Mouse (Mus musculus): ENCODE data around the gene A630095E13Rik. TPM values are rescaled to one million over a fixed set of nuclear protein-coding genes. Genes with fewer than 3 reads are reported as not detected.
"Not testable (repeated sequence)": the region's sequence is repeated elsewhere in the genome, so short reads cannot be mapped to it uniquely, and the experiment has no call there.

A630095E13Rik gene
- polyA plus RNA-seq (2015; fragmentation: Nextera tagmentation; extraction: Ambion mirVana) = not detected in 2 replicates

DNA sequence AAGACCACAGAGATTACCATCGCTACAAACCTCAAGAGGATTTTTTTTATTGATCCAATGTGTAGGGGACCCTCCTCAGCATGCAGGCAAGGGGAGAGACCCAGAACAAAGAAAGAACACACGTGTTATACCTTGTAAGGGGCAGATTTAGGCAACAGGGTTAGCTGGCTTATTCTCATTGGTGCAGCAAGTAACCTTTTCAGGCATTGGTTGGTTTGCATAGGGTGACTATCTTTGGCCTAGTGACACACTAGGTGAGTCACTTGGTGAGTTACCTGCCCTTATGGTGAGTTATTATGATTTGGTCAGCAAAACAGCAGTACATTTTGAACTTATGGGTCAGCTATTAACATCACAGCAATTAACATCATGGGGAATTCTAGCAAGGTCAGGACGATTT is at the start of gene A630095E13Rik:
Gene A630095E13Rik, minus strand, starts transcription at position 101 of the 400 bp plus-strand sequence.
- H3K27me3 ChIP-seq (ENCODE audit: control insufficient read depth, insufficient read depth, low read depth, low read length); H3K27ac ChIP-seq (ENCODE audit: low read length); H3K4me3 ChIP-seq (ENCODE audit: low read length); H3K36me3 ChIP-seq (ENCODE audit: control insufficient read depth, insufficient read depth, low read length); ATAC-seq (ENCODE audit: low read depth); H3K4me2 ChIP-seq (ENCODE audit: low read depth, low read length); H3K4me1 ChIP-seq (replicated peaks; ENCODE audit: control insufficient read depth, insufficient read depth, low read length); H3K9me3 ChIP-seq (ENCODE audit: control insufficient read depth, low read length); H3K9ac ChIP-seq (ENCODE audit: low read length): not testable (repeated sequence)
- 50% methylated on average over 3 of the region's 3 CpGs for WGBS

DNA sequence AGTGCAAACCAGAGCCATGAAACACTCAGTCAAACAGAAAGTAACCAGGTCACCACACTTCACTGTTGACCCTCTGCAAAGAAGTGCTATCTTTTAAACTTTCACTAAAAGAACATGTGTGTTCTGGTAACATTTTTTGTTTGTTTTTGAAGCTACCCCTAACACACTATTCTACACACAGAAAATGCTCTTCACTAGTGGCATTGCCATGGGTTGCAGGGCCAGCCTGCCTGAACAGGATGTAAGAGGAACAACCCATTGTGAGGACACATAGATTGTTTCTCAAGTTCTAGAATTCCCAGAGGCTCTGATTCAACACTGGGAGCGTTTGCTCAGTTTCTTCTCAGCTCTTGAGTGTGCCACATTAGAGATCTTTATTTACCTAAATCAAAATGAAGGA is 49.7 kb upstream of the A630095E13Rik start, which contains the start of gene Acrv1:
Gene Acrv1, plus strand, starts transcription at position 301 of the 400 bp plus-strand sequence.
- H3K9ac ChIP-seq (ENCODE audit: low read length) = no peak within 1 kb of the TSS
- no peaks in the 10 kb centered on the region for H3K27me3 ChIP-seq (ENCODE audit: control insufficient read depth, insufficient read depth, low read depth, low read length)
- H3K36me3 ChIP-seq (ENCODE audit: control insufficient read depth, insufficient read depth, low read length) = no peaks in the 10 kb centered on the region
- ATAC-seq (ENCODE audit: low read depth) = no peak
- no peak within 1 kb of the TSS for H3K4me3 ChIP-seq (ENCODE audit: low read length)
- no peaks in the 10 kb centered on the region for H3K4me1 ChIP-seq (replicated peaks; ENCODE audit: control insufficient read depth, insufficient read depth, low read length)
- H3K27ac ChIP-seq (ENCODE audit: low read length) = no peak within 1 kb of the TSS
- WGBS = 54% methylated on average over 1 of the region's 1 CpGs
- H3K9me3 ChIP-seq (ENCODE audit: control insufficient read depth, low read length) = no peaks in the 10 kb centered on the region
- no peak within 1 kb of the TSS for H3K4me2 ChIP-seq (ENCODE audit: low read depth, low read length)

DNA sequence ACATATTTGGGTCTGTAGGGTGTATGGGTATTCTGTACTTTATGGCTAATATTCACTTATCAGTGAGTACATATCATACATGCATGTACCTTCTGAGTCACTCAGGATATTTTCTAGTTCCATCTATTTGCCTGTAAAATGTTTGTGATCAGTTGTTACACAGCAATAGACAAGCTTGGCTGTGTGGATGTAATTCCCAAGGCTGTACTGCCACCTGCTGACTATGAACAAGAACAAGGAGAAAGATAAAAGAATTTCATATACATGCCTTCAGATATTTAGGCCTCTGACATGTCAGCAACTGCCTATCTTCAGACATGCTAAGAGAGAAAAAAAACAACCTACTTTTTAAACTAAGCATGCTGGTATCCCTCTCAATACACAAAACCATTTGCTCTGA is 44.2 kb upstream of the A630095E13Rik start:
- Histone ChIP-seq H3K27ac (ENCODE audit: low read length) (no peak overlapping the region), H3K9ac (ENCODE audit: low read length) (no peak overlapping the region), H3K4me3 (ENCODE audit: low read length) (no peak overlapping the region), H3K36me3 (ENCODE audit: control insufficient read depth, insufficient read depth, low read length) (no peaks in the 10 kb centered on the region), H3K27me3 (ENCODE audit: control insufficient read depth, insufficient read depth, low read depth, low read length) (no peaks in the 10 kb centered on the region), H3K4me1 (replicated peaks; ENCODE audit: control insufficient read depth, insufficient read depth, low read length) (no peaks in the 10 kb centered on the region), H3K9me3 (ENCODE audit: control insufficient read depth, low read length) (no peaks in the 10 kb centered on the region), H3K4me2 (ENCODE audit: low read depth, low read length) (no peak overlapping the region)
- no peak for ATAC-seq (ENCODE audit: low read depth)

DNA sequence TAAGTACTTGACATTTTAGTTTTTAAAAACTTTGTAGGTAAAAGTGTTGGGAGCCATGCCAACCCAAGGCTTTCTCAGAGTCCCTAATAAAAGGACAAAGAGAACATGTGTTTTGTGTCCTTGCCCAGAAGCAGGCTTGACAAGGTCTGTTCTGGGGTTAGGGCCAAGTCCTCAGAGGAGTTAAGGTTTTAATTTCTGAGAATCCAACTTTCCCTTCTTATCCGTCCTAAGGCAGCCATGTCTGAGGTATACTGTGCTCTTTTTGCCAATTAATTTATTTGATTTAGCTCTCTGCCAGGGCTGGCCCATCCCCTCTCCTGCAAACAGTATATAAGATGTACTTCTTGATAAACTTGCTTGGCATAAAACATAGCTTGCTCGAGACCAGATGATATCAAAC is 38.2 kb upstream of the A630095E13Rik start:
- WGBS = 34% methylated on average over 2 of the region's 2 CpGs

More for the DNA sequence above, 38.2 kb upstream of the A630095E13Rik start:
- no peaks in the 10 kb centered on the region for H3K27me3 ChIP-seq (ENCODE audit: control insufficient read depth, insufficient read depth, low read depth, low read length)
- H3K9ac ChIP-seq (ENCODE audit: low read length) = no peak overlapping the region
- no peaks in the 10 kb centered on the region for H3K9me3 ChIP-seq (ENCODE audit: control insufficient read depth, low read length)
- H3K36me3 ChIP-seq (ENCODE audit: control insufficient read depth, insufficient read depth, low read length) = no peaks in the 10 kb centered on the region
- H3K27ac ChIP-seq (ENCODE audit: low read length) = no peak overlapping the region
- no peak overlapping the region for H3K4me3 ChIP-seq (ENCODE audit: low read length)
- peak; percentile 69; the same call in 1 of the 2 replicates for ATAC-seq (ENCODE audit: low read depth)
- no peaks in the 10 kb centered on the region for H3K4me1 ChIP-seq (replicated peaks; ENCODE audit: control insufficient read depth, insufficient read depth, low read length)
- no peak overlapping the region for H3K4me2 ChIP-seq (ENCODE audit: low read depth, low read length)

Other genes with a start within 250 kb of the A630095E13Rik start
- gene Gm7257, start 211.5 kb downstream of the A630095E13Rik start, polyA plus RNA-seq (2015; fragmentation: Nextera tagmentation; extraction: Ambion mirVana) = not detected in 2 replicates
- not detected in 2 replicates for gene Gm9513, start 167.7 kb downstream of the A630095E13Rik start, polyA plus RNA-seq (2015; fragmentation: Nextera tagmentation; extraction: Ambion mirVana)
- gene Gm5615, start 101.4 kb downstream of the A630095E13Rik start, polyA plus RNA-seq (2015; fragmentation: Nextera tagmentation; extraction: Ambion mirVana) = not detected in 2 replicates
- gene Gm17689, start 60.7 kb downstream of the A630095E13Rik start, polyA plus RNA-seq (2015; fragmentation: Nextera tagmentation; extraction: Ambion mirVana) = not detected in 2 replicates
- gene Acrv1, start 49.8 kb upstream of the A630095E13Rik start, polyA plus RNA-seq (2015; fragmentation: Nextera tagmentation; extraction: Ambion mirVana) = not detected in 2 replicates
- 28.8 and 35.3 TPM in 2 replicates for gene Chek1, start 83.7 kb upstream of the A630095E13Rik start, polyA plus RNA-seq (2015; fragmentation: Nextera tagmentation; extraction: Ambion mirVana)
- 255 and 287 TPM in 2 replicates for gene Stt3a, start 124.3 kb upstream of the A630095E13Rik start, polyA plus RNA-seq (2015; fragmentation: Nextera tagmentation; extraction: Ambion mirVana)
- 98.9 and 101 TPM in 2 replicates for gene Ei24, start 154.0 kb upstream of the A630095E13Rik start, polyA plus RNA-seq (2015; fragmentation: Nextera tagmentation; extraction: Ambion mirVana)
- gene Fez1, start 178.5 kb upstream of the A630095E13Rik start, polyA plus RNA-seq (2015; fragmentation: Nextera tagmentation; extraction: Ambion mirVana) = 3.5 and 4.9 TPM in 2 replicates

All from lung, embryonic 16.5 days (tissue).